In the genomic region with DNA sequence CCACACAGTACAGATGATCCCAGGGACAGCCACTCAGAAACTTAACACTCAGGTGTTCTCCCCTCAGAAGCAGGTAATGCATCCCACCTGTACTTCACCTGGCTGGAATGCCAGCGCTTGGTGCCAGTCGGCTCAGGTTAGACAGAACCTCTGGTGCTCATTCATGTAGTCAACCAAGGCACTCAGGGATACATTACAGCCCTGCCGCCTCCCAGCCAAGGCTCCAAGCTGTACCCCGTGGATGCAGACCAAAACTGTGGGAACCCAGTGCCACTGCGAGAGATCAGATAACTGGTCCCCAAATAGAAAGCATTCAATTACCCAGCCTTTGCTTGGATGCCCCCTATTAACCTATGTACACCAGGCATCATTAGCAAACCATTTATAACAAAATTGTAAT, we compare ENCODE assay signal across 24 mouse cellular contexts. TPM values are rescaled to one million over a fixed set of nuclear protein-coding genes. Genes with fewer than 3 reads are reported as not detected.
DNase-seq lines count a peak whose midpoint lies in the region; ATAC-seq and TF ChIP-seq lines count a peak whose summit lies in the region.
"Had no signal": no experiment of that assay in that cellular context is flagged by ENCODE, and none has a peak within 500 bp of the region (broad histone marks: within the 10 kb centered on the region; RNA-seq: fewer than 3 reads in every experiment).

No protein-coding gene starts in this region.

- 74% methylated on average over 5 of the region's 5 CpGs for WGBS in embryonic facial prominence, embryonic 12.5 days
- WGBS in embryonic facial prominence, embryonic 10.5 days, result 85% methylated on average over 5 of the region's 5 CpGs
- WGBS in midbrain, embryonic 14.5 days, result 84% methylated on average over 5 of the region's 5 CpGs
- WGBS in midbrain, embryonic 10.5 days, result 89% methylated on average over 5 of the region's 5 CpGs

- no peaks in the 10 kb centered on the region for H3K27me3 ChIP-seq in embryonic facial prominence, embryonic 12.5 days
- 0 out of 2 replicates have a peak, but pooled peaks cover 4% of the 10 kb centered on the region for H3K27me3 ChIP-seq in embryonic facial prominence, embryonic 10.5 days (replicated peaks; ENCODE audit: low read depth, poor library complexity, severe bottlenecking)
- no peaks in the 10 kb centered on the region for H3K27me3 ChIP-seq in midbrain, embryonic 14.5 days (ENCODE audit: control insufficient read depth, insufficient read depth, low read length)
- H3K27me3 ChIP-seq in midbrain, embryonic 10.5 days (ENCODE audit: low read depth, poor library complexity, severe bottlenecking), result no peaks in the 10 kb centered on the region
- H3K27me3 ChIP-seq: embryonic facial prominence, embryonic 15.5 days; forebrain, embryonic 13.5 days; heart, embryonic 15.5 days had no signal

- no peaks in the 10 kb centered on the region for H3K36me3 ChIP-seq in embryonic facial prominence, embryonic 12.5 days
- 0 out of 2 replicates have a peak, but pooled peaks cover 8% of the 10 kb centered on the region for H3K36me3 ChIP-seq in embryonic facial prominence, embryonic 10.5 days (replicated peaks)
- no peaks in the 10 kb centered on the region for H3K36me3 ChIP-seq in midbrain, embryonic 14.5 days (ENCODE audit: control insufficient read depth, insufficient read depth, low read length)
- peaks cover 23% of the 10 kb centered on the region; the same call in 1 of the 2 replicates for H3K36me3 ChIP-seq in midbrain, embryonic 10.5 days
- H3K36me3 ChIP-seq: embryonic facial prominence, embryonic 15.5 days; G1E; heart, embryonic 15.5 days had no signal

- intact Hi-C loops in gastrocnemius, adult 2 months (cut with DNase I), result no loop called here

- no peak overlapping the region for H3K4me2 ChIP-seq in embryonic facial prominence, embryonic 12.5 days (replicated peaks)
- H3K4me2 ChIP-seq in midbrain, embryonic 14.5 days (ENCODE audit: low read length), result no peak overlapping the region
- H3K4me2 ChIP-seq: embryonic facial prominence, embryonic 15.5 days; forebrain, embryonic 13.5 days; heart, embryonic 11.5 days; heart, embryonic 15.5 days; hindbrain, embryonic 14.5 days had no signal

- 0 out of 2 replicates have a peak, but pooled peaks cover 5% of the 10 kb centered on the region for H3K4me1 ChIP-seq in embryonic facial prominence, embryonic 12.5 days
- peaks cover 19% of the 10 kb centered on the region for H3K4me1 ChIP-seq in embryonic facial prominence, embryonic 10.5 days
- H3K4me1 ChIP-seq in midbrain, embryonic 14.5 days (ENCODE audit: control insufficient read depth, insufficient read depth, low read length), result 0 out of 2 replicates have a peak, but pooled peaks cover 13% of the 10 kb centered on the region
- 0 out of 2 replicates have a peak, but pooled peaks cover 3% of the 10 kb centered on the region for H3K4me1 ChIP-seq in midbrain, embryonic 10.5 days

- ATAC-seq in embryonic facial prominence, embryonic 12.5 days (ENCODE audit: insufficient number of reproducible peaks, insufficient read depth, low FRiP score, low TSS enrichment), result peak; percentile 35; the same call in 1 of the 2 replicates
- no peak for ATAC-seq in midbrain, embryonic 14.5 days (ENCODE audit: low FRiP score, low TSS enrichment)
- ATAC-seq: CD4-positive, CD25-positive, alpha-beta regulatory T cell, adult 4 months; forebrain, embryonic 13.5 days; intestine, embryonic 16.5 days had no signal

- H3K27ac ChIP-seq in embryonic facial prominence, embryonic 12.5 days, result no peak overlapping the region
- no peak overlapping the region for H3K27ac ChIP-seq in embryonic facial prominence, embryonic 10.5 days (replicated peaks)
- no peak overlapping the region for H3K27ac ChIP-seq in gastrocnemius, adult 2 months
- H3K27ac ChIP-seq in midbrain, embryonic 14.5 days (replicated peaks; ENCODE audit: low read depth, low read length), result peak overlapping the region; percentile 26; the same call in 1 of the 2 replicates
- no peak overlapping the region for H3K27ac ChIP-seq in midbrain, embryonic 10.5 days (replicated peaks)
- H3K27ac ChIP-seq: embryonic facial prominence, embryonic 15.5 days; heart, adult 2 months; heart, embryonic 15.5 days had no signal

- H3K9me3 ChIP-seq in embryonic facial prominence, embryonic 12.5 days, result no peaks in the 10 kb centered on the region
- H3K9me3 ChIP-seq in embryonic facial prominence, embryonic 10.5 days, result no peaks in the 10 kb centered on the region
- no peaks in the 10 kb centered on the region for H3K9me3 ChIP-seq in midbrain, embryonic 14.5 days (ENCODE audit: control insufficient read depth, low read length)
- H3K9me3 ChIP-seq in midbrain, embryonic 10.5 days (replicated peaks), result no peaks in the 10 kb centered on the region; the same call in 1 of the 2 replicates
- H3K9me3 ChIP-seq: embryonic facial prominence, embryonic 15.5 days; heart, embryonic 15.5 days had no signal

- TF ChIP-seq CTCF in gastrocnemius, adult 2 months (IDR thresholded peaks at IDR 0.05), result no peak

- H3K4me3 ChIP-seq in embryonic facial prominence, embryonic 12.5 days, result no peak overlapping the region
- H3K4me3 ChIP-seq in embryonic facial prominence, embryonic 10.5 days, result no peak overlapping the region
- H3K4me3 ChIP-seq in gastrocnemius, adult 2 months, result no peak overlapping the region
- no peak overlapping the region for H3K4me3 ChIP-seq in midbrain, embryonic 14.5 days (replicated peaks; ENCODE audit: low read depth, low read length)
- no peak overlapping the region for H3K4me3 ChIP-seq in midbrain, embryonic 10.5 days
- H3K4me3 ChIP-seq: embryonic facial prominence, embryonic 15.5 days; erythroblast, embryonic 14.5 days; forebrain, embryonic 13.5 days; heart, adult 2 months; heart, embryonic 15.5 days had no signal

- H3K9ac ChIP-seq in embryonic facial prominence, embryonic 12.5 days, result no peak overlapping the region
- no peak overlapping the region for H3K9ac ChIP-seq in midbrain, embryonic 14.5 days (replicated peaks; ENCODE audit: low read length)
- H3K9ac ChIP-seq: embryonic facial prominence, embryonic 15.5 days; forebrain, embryonic 13.5 days; heart, embryonic 15.5 days; hindbrain, embryonic 14.5 days had no signal

- DNase-seq in embryonic facial prominence, embryonic 10.5 days (ENCODE audit: low spot score), result no peak
- DNase-seq in gastrocnemius, adult 2 months, result peak; percentile 68
- no peak for DNase-seq in gastrocnemius, postnatal 10 days
- no peak for DNase-seq in midbrain, embryonic 14.5 days
- DNase-seq in midbrain, embryonic 10.5 days (ENCODE audit: low spot score), result no peak
- DNase-seq in right cerebral cortex, postnatal 14 days, result no peak
- DNase-seq: adrenal gland, adult 8-10 months; adrenal gland, postnatal 36 days; B cell, adult 2 months; cerebellum, adult 11-12 months; cerebellum, adult 9-10 months; cerebellum, postnatal 25 days; heart, adult 2 months; heart, postnatal 14 days had no signal

RNA-seq across cellular contexts. Expression of a gene that starts 40.7 kb away (rescaled TPM):
- 22.5 and 24.6 TPM in 2 replicates for polyA plus RNA-seq in embryonic facial prominence, embryonic 12.5 days (2016; fragmentation: Nextera tagmentation; extraction: Ambion mirVana)
- 11.8 and 12.7 TPM in 2 replicates for polyA plus RNA-seq in embryonic facial prominence, embryonic 10.5 days (2016; fragmentation: Nextera tagmentation; extraction: Ambion mirVana)
- 1 to 10 TPM; 2.6 to 3.0 TPM for total RNA-seq in gastrocnemius, adult 2 months (2021)
- total RNA-seq in gastrocnemius, postnatal 10 days (2021), result 10 to 100 TPM in 1 of 2 experiments, 1 to 10 TPM in 1; 8.8 to 10.2 TPM
- polyA plus RNA-seq in midbrain, embryonic 14.5 days (2014; fragmentation: Nextera tagmentation; extraction: Ambion mirVana), result 13.3 and 17.8 TPM in 2 replicates
- 14.2 and 18.7 TPM in 2 replicates for polyA plus RNA-seq in midbrain, embryonic 10.5 days (2016; fragmentation: Nextera tagmentation; extraction: Ambion mirVana)
- polyA plus RNA-seq: G1E had no signal
